Mouse (Mus musculus) erythroblast, embryonic 14.5 days (primary cell): ENCODE data around the gene Tekt4. TPM values are rescaled to one million over a fixed set of nuclear protein-coding genes. Genes with fewer than 3 reads are reported as not detected.

ENCODE experiments used
- H3K27me3 ChIP-seq: 2 replicates; pipeline ENCODE4 v1.6.1; 2012; ENCODE audit warnings: inconsistent platforms; ENCODE audit not compliant: control insufficient read depth
- H3K36me3 ChIP-seq: 2 replicates; pipeline ENCODE4 v1.6.1; 2012; ENCODE audit warnings: mild to moderate bottlenecking, inconsistent platforms; ENCODE audit not compliant: control insufficient read depth
- H3K4me1 ChIP-seq: 2 replicates; pipeline ENCODE4 v1.6.1; 2012; ENCODE audit warnings: inconsistent platforms; ENCODE audit not compliant: control insufficient read depth
- H3K4me3 ChIP-seq: replicated peaks from 2 replicates; pipeline ENCODE3; 2012; ENCODE audit warnings: moderate library complexity, mild to moderate bottlenecking, inconsistent platforms
- H3K9me3 ChIP-seq: 2 replicates; pipeline ENCODE4 v1.6.1; 2012; ENCODE audit warnings: low read length, inconsistent platforms, mixed read lengths; ENCODE audit not compliant: control insufficient read depth
- GATA1 ChIP-seq: IDR thresholded peaks from 2 replicates; pipeline ENCODE4 v1.6.1; 2012; ENCODE audit warnings: low read length, inconsistent platforms, mixed read lengths
- TAL1 ChIP-seq: IDR thresholded peaks from 3 replicates; pipeline ENCODE4 v1.6.1; 2012; ENCODE audit warnings: low read length, inconsistent platforms, mixed read lengths
- polyA plus RNA-seq: library from polyadenylated mRNA; stranded (reverse); fragments of >175 nt; gene quantifications from 2 replicates; pipeline ENCODE4 v1.2.3, GENCODE M21; 2012

The Tekt4 gene
- polyA plus RNA-seq, 1 experiment = not detected

DNA sequence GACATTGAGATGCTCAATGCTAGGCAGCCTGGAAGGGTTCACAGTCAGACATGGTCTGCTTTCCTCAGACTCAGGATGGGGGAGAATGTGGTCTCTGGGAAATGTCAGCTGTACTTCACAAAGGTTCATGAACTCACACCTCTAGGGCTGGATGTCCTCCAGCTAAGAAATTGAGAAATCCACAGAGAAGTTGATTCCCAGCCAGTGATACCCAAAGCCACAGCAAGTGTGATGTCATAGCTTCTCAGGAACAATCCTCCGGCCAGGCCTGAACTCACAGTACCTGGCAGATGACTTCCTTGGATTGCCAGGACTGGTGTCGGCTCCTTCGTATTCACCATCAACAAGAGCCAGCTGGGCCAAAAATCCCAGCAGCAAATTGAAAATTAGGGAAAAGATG, 8.6 kb upstream of the Tekt4 start:
- TF ChIP-seq TAL1 (no peak), GATA1 (no peak)
- Histone ChIP-seq H3K4me1 (no peaks in the 10 kb centered on the region), H3K36me3 (no peaks in the 10 kb centered on the region), H3K4me3 (no peak overlapping the region), H3K27me3 (no peaks in the 10 kb centered on the region), H3K9me3 (no peaks in the 10 kb centered on the region)

DNA sequence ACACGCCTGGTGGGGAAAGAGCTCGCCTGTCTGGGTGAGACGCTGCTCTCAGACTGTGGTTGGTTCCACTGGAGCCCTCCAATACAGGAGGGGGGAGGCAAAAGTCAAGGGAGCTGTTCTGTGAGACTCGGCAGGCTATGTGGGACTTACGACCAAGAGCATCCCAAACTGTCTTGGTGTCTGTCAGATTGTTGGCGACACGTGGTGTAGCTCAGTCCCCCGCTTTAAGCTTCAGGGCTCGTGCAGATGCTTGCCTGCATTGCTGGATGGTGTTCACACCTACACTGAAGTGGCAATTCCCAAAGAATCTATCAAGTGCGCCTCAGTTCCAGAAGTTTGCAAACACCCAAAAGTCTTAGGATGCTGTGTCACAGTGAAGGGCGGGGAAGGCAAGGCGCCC, 6.5 kb upstream of the Tekt4 start:
- H3K4me1 ChIP-seq = no peaks in the 10 kb centered on the region
- H3K27me3 ChIP-seq = no peaks in the 10 kb centered on the region
- TF ChIP-seq GATA1 (no peak), TAL1 (no peak)
- H3K4me3 ChIP-seq = no peak overlapping the region
- H3K36me3 ChIP-seq = no peaks in the 10 kb centered on the region
- no peaks in the 10 kb centered on the region for H3K9me3 ChIP-seq

DNA sequence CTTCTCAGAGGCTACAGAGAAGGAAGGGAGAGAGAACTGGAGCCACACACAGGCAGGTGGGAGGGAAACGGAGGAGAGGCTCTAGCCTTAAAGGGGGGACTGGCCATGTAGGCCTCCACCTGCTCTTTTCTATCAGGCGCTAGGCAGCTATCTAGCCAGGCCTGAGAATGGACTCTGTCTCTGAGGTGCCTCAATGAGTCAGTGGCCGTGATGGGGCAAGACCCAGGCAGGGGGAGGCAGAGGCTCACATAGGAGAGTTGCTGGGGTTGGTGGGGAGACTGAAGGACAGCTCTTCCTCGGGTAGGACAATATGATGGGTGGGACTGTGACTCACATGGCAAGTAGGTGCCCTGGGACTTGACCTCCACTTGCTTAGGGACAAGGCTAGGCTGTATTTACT, 4.1 kb upstream of the Tekt4 start:
- Histone ChIP-seq H3K9me3 (no peaks in the 10 kb centered on the region), H3K36me3 (no peaks in the 10 kb centered on the region), H3K4me3 (no peak overlapping the region), H3K4me1 (no peaks in the 10 kb centered on the region), H3K27me3 (no peaks in the 10 kb centered on the region)
- TF ChIP-seq TAL1 (no peak), GATA1 (no peak)

DNA sequence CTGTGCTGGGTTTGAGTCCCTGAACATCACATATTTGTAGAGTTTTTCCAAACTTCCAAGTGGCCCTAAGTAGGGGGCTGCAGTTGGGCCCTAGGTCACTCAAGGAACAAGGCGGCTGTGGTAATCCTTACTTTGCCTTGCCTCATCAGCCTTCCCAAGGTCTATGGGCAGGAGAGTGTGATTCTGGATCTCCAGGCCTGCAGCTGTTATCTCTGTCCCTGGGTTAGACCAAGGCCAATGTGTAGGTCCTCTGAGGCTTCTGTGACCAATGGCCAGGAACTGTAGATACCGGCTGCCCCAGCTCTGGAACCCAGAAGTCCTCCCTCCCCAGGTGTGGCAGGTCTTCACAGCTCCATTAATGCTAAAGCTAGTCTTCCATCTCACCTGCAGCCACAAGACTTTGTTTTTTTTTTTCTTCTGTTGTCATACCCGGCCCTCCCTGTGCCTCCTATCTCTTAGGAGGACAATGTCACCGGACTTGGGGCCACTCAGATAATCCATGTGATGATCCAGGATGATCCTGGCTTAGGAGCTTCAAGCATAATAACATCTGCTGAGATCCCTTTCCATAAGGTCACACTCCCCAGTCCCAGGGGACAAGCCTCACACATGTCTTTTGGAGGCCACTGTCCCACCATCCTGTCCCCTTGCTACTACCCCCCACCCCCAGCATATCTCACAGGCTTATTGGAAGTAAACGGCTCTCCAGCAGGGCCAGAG, 2.0 kb upstream of the Tekt4 start:
- no peak overlapping the region for H3K4me3 ChIP-seq
- H3K36me3 ChIP-seq = no peaks in the 10 kb centered on the region
- H3K9me3 ChIP-seq = no peaks in the 10 kb centered on the region
- H3K4me1 ChIP-seq = no peaks in the 10 kb centered on the region
- TF ChIP-seq GATA1 = no peak
- no peak for TF ChIP-seq TAL1
- H3K27me3 ChIP-seq = no peaks in the 10 kb centered on the region

DNA sequence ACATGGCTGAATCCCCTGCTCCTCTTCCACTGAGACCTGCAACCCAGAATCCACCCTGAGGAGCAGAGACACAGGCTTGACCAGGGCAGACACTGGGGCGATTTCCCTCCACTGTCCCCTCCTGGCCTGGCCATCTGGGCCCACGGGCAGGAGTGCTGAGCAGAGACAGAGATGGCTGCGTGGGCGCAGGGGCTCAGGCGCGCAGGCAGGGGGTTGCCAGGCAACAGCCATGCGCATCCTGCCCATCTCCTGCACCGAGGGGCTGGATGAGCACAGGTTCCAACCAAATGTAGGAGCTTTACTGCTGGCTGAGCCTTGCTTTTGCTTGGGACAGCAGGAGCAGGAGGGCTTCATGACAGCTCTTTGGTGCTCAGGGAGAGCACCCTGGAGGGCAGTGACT, 2.1 kb downstream of the Tekt4 start:
- Histone ChIP-seq H3K27me3 (no peaks in the 10 kb centered on the region), H3K36me3 (no peaks in the 10 kb centered on the region), H3K4me1 (no peaks in the 10 kb centered on the region), H3K9me3 (no peaks in the 10 kb centered on the region), H3K4me3 (no peak overlapping the region)
- TF ChIP-seq GATA1 (no peak), TAL1 (no peak)

DNA sequence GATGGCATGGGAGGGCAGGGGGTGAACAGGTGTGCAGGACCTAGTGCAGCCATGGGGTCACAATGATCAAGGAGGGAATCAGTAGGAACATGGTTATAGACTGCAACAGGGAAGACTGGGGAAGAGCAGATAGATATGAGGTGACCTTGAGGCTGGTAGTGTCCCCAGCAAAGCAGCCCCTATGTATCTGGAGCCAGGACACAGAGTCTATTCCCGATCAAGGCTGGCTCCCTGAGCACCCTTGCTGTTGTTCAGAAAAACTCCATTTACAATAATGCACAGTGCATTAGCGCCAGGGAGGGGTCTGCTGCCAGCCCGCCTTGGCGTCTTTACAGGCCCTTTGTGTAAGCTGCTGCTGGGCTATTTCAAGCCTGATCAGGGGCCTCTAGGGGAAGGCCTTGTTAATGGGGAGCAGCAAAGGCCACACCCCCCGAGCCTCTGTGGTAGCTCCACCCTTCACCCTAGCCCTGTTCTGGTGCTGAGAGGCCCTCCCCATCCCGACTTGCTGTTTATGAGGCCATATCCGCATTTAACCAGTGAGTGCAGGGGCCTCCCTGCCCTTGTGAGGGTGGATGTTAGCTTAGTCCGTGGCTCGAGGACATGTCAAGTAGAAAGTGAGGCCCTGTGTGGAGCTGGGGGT, 7.9 kb downstream of the Tekt4 start:
- no peaks in the 10 kb centered on the region for H3K36me3 ChIP-seq
- no peak for TF ChIP-seq GATA1
- no peak for TF ChIP-seq TAL1
- H3K9me3 ChIP-seq = no peaks in the 10 kb centered on the region
- H3K4me3 ChIP-seq = no peak overlapping the region
- H3K27me3 ChIP-seq = no peaks in the 10 kb centered on the region
- H3K4me1 ChIP-seq = peaks cover 4% of the 10 kb centered on the region

DNA sequence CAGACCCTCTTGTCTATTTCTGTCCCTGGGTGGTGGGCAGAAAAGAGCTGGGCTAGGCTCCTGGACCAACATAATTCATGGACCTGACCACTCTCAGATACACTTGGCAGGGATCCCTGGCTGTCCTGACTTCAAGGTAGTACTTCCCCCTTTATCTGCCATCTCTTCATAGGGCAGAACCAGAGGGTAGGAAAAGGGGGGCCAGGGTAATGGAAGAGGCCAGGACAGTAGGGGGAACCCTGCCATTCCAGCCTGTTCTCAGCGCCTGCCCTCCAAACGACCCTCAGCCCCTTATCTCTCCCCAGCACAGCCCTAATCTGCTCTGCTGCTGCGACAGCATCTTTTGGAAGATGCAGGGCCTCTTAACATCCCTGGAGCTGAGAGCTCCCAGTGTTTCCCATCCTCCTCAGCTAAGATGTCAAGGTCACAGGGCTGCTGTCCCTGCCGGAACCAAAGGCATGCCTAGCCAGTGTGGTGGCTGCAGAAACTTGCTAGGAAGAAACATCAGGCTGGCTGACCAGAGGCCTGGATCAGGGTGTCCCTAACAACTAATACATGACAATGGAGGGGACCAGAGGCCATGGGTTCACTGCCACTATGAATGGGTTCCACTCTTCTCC, 9.0 kb downstream of the Tekt4 start:
- TF ChIP-seq TAL1 (no peak), GATA1 (no peak)
- Histone ChIP-seq H3K27me3 (no peaks in the 10 kb centered on the region), H3K9me3 (no peaks in the 10 kb centered on the region), H3K4me3 (no peak overlapping the region), H3K36me3 (no peaks in the 10 kb centered on the region), H3K4me1 (peaks cover 4% of the 10 kb centered on the region)

DNA sequence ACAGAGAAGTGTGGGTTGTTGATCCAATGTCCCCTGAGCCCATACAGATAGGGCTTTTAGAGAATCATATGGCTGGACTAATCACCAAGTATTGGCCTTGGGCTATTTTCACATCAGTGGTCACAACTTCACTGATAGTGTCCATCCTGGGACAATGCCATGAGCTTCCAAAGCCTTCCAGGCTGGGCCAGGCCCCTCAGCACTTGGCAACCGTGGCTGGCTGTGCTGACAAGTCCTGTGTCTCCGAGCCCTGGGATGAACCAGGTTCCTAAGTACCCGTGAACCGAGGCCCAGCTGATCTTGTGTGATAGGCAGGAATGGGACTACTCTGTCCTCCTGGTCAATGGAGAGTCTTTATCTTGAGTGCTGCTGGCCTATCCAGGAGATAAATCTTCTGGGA, 9.7 kb downstream of the Tekt4 start:
- H3K4me1 ChIP-seq = peaks cover 4% of the 10 kb centered on the region
- no peaks in the 10 kb centered on the region for H3K9me3 ChIP-seq
- no peak overlapping the region for H3K4me3 ChIP-seq
- no peaks in the 10 kb centered on the region for H3K27me3 ChIP-seq
- TF ChIP-seq GATA1 (no peak), TAL1 (no peak)
- no peaks in the 10 kb centered on the region for H3K36me3 ChIP-seq

DNA sequence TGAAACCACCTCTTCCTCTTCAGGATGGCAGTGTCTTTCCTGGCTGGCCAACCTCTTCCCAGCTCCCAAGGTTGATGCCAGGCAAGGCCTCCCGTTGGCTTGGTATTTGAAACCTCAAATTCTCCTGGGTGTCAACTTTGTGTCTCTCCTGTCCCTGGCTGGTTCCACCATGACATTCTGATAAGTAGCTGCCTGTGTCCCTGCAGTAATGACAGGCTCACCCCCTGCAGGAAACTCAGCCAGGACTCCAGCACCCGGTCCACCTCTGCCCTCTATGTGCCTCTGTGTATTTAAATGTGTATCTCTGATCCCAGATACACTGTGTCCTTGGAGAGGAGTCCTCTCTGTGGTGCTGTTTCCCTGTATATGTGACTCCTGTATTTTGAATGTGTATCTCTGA, 11.8 kb downstream of the Tekt4 start:
- Histone ChIP-seq H3K4me1 (peaks cover 4% of the 10 kb centered on the region), H3K4me3 (no peak overlapping the region), H3K36me3 (no peaks in the 10 kb centered on the region), H3K9me3 (no peaks in the 10 kb centered on the region), H3K27me3 (no peaks in the 10 kb centered on the region)
- no peak for TF ChIP-seq GATA1
- no peak for TF ChIP-seq TAL1
